Mouse (Mus musculus): Measurements from ENCODE around the gene Nudt3. TPM values are rescaled to one million over a fixed set of nuclear protein-coding genes. Genes with fewer than 3 reads are reported as not detected.

The Nudt3 gene
- polyA plus RNA-seq, 1 experiment from 2014 or later = 71.2 TPM

DNA sequence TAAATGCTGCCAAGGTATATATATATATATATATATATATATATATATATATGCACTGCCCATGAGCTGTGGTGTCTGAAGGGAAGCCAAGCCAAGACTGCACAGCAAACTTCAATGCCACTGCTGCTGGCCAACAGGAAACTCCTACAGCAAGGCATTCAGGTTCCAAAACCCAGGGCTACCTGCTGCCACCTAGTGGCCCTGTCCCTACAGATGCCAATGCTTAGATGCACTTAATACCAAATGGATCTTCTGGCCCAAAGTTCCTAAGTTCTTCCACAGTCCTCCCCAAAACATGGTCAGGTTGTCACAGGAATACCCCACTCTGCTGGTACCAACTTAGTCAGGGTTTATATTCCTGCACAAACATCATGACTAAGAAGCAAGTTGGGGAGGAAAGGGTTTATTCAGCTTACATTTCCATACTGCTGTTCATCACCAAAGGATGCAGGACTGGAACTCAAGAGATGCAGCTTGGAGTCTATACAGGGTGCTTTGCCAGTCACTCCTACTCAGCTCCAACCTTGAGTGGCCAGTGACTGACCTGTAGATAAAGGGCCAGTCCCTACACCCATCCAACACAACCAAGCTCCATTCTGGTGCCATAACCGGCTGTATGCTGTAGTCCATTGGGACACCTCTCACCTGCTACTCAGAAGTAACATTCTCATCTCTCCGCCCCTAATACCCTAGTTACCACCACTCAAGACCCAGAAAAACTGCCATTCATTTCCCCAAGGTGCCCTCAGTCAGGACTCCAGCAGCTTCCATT is 6.1 kb upstream of the Nudt3 start:
- H3K27me3 ChIP-seq (replicated peaks) = no peaks in the 10 kb centered on the region
- H3K4me3 ChIP-seq (replicated peaks) = no peak overlapping the region
- H3K9ac ChIP-seq = no peak overlapping the region
- no peaks in the 10 kb centered on the region for H3K9me3 ChIP-seq
- no peak overlapping the region for H3K4me2 ChIP-seq (replicated peaks)
- peaks cover 36% of the 10 kb centered on the region for H3K36me3 ChIP-seq
- H3K4me1 ChIP-seq (replicated peaks) = peaks cover 28% of the 10 kb centered on the region
- ATAC-seq = peak; percentile 29
- H3K27ac ChIP-seq = no peak overlapping the region
- WGBS = 69% methylated on average over 2 of the region's 2 CpGs

DNA sequence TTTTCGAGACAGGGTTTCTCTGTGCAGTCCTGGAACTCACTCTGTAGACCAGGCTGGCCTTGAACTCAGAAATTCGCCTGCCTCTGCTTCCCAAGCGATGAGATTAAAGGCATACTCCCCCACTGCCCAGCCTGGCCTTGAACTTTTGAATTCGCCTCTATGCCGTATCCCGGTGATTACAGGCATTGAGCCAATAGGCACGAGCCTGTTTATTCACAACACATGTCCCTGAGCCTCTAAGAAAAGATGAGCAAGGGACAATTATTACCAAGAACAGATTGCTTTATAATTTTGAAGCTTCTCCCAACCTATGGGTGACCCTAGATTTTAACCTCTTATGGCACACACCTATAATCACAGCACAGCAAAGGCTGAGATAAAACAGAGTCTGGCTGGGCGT is 5.1 kb upstream of the Nudt3 start:
- H3K4me1 ChIP-seq (replicated peaks) = peaks cover 27% of the 10 kb centered on the region
- no peak overlapping the region for H3K27ac ChIP-seq
- ATAC-seq = no peak
- H3K9ac ChIP-seq = no peak overlapping the region
- no peak overlapping the region for H3K4me2 ChIP-seq (replicated peaks)
- no peak overlapping the region for H3K4me3 ChIP-seq (replicated peaks)
- peaks cover 33% of the 10 kb centered on the region for H3K36me3 ChIP-seq
- no peaks in the 10 kb centered on the region for H3K27me3 ChIP-seq (replicated peaks)
- no peaks in the 10 kb centered on the region for H3K9me3 ChIP-seq
- WGBS = 87% methylated on average over 8 of the region's 8 CpGs

DNA sequence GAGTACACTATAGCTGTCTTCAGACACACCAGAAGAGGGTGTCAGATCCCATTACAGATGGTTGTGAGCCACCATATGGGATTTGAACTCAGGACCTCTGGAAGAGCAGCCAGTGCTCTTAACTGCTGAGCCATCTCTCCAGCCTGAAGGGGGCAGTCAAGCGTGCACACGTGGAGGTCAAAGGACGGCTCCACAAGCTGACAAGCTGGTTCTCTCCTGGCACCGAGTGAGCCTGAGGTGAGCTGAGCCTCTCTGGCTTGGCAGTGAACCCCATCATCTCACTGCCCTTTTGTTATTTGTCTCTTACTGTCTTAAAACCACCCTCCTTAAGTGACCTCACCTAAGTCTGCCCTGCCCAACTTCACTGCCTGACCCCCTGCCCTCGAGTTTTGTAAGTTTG is 4.2 kb upstream of the Nudt3 start:
- Histone ChIP-seq H3K36me3 (peaks cover 27% of the 10 kb centered on the region), H3K27ac (no peak overlapping the region), H3K9ac (no peak overlapping the region), H3K9me3 (no peaks in the 10 kb centered on the region), H3K27me3 (replicated peaks) (no peaks in the 10 kb centered on the region), H3K4me2 (replicated peaks) (no peak overlapping the region), H3K4me1 (replicated peaks) (peaks cover 19% of the 10 kb centered on the region), H3K4me3 (replicated peaks) (no peak overlapping the region)
- WGBS = 49% methylated on average over 5 of the region's 5 CpGs
- no peak for ATAC-seq

DNA sequence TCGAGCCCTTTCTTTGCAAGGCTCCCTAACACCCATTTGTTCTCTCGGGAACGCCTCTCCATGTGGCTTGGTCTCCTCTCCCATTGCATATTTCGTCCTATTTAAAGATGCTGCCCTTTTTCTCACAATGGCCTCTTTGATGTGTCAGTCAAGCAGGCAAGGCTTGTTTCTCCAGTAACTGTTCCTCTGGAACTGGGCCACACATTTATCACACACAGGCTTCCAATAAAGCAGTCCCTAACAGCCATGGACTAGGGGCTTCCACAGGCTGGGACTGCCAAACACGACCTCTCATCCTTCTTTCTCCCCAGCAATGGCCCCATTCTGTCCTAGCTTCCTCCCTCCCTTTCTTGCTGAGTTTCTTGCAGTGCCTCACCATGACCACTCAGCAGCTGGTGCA is 3.4 kb upstream of the Nudt3 start:
- H3K9me3 ChIP-seq = no peaks in the 10 kb centered on the region
- H3K4me1 ChIP-seq (replicated peaks) = peaks cover 16% of the 10 kb centered on the region
- no peak for ATAC-seq
- no peaks in the 10 kb centered on the region for H3K27me3 ChIP-seq (replicated peaks)
- H3K36me3 ChIP-seq = peaks cover 19% of the 10 kb centered on the region
- 31% methylated on average over 5 of the region's 5 CpGs for WGBS
- no peak overlapping the region for H3K9ac ChIP-seq
- no peak overlapping the region for H3K4me2 ChIP-seq (replicated peaks)
- H3K27ac ChIP-seq = no peak overlapping the region
- H3K4me3 ChIP-seq (replicated peaks) = no peak overlapping the region

DNA sequence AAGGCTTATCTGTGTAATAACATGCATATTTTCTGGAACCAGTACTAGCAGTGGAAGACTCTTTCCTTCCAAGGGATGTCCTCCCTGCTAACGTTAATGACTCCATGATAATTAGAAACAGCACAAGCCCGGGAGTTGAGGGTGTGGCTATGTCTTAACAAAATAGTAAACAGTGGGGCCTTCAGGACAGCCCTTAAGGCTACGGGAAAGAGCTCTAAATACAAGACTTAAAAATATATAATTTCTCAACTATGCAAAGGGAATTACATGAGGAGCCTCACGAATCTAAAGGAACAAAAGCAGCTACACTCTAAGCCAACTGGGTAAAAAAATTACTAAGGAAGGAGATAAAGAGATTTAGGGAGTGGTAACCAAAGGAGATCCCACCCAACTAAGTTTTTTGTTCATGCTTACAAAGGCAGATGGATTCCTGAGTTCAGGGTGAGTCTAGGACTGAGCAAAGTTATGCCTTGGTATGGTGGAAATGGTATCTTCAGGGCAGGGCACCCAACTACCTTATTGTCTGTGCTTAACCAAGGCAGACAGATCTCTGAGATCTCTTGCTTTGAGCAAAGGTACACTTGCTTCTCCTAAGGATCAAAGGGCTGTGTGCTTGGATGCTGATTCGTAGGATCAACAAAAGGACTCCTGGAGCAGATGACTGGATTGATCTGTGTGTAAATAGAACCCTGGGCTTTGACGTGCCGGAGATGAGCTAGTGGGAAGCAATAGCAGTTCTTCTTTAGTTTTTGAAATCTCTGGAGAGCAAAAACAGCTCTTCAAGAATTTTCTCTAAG is 2.4 kb upstream of the Nudt3 start:
- 38% methylated on average over 7 of the region's 7 CpGs for WGBS
- H3K27ac ChIP-seq = no peak overlapping the region

DNA sequence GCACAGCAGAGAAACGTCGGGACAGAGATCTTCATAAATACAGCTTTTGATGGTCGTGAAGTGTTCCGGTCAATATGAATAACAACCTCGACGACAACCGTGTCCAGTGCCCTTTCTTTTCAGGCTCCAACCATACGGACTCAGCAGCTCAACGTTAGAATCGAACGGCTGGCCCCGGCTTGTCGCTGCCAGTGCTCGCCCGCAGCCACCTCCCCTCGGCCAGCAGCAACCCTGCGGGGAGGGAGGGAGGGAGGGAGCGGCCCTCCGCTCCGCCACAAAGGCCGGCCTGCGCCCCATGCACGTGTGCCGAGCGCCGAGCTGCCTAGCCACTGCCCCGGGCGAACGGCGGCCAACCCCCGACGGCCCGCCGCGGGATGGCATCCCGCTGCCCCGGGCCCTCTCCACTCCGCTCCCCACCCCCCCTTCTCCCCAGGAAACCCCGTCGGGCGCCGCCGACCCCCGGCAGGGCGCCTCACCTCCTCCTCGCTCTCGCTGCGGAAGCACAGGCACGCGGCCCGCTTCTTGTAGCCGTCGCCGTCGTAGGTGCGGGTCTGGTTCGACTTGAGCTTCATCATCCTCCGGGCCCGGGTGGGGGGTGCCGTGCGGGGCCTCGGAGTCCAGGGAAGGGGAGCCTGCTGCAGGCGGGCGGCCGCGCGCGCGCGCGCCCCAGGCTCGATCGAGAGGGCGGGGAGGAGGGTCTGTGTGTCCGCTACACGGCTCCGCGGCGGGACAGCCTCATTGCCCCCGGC is 510 bp downstream of the Nudt3 start:
- Histone ChIP-seq H3K27ac (peak overlapping the region; percentile 93), H3K4me1 (replicated peaks) (peaks cover 16% of the 10 kb centered on the region), H3K4me2 (replicated peaks) (peak overlapping the region; percentile 74), H3K4me3 (replicated peaks) (peak overlapping the region; percentile 90), H3K36me3 (no peaks in the 10 kb centered on the region), H3K27me3 (replicated peaks) (no peaks in the 10 kb centered on the region), H3K9me3 (no peaks in the 10 kb centered on the region), H3K9ac (peak overlapping the region; percentile 99)
- under 1% methylated on average over 76 of the region's 80 CpGs for WGBS
- ATAC-seq = peak; percentile 67

More for the DNA sequence above, 2.4 kb upstream of the Nudt3 start:
- Histone ChIP-seq H3K4me3 (replicated peaks) (no peak overlapping the region), H3K9me3 (no peaks in the 10 kb centered on the region), H3K27me3 (replicated peaks) (no peaks in the 10 kb centered on the region), H3K4me1 (replicated peaks) (peaks cover 16% of the 10 kb centered on the region), H3K36me3 (peaks cover 9% of the 10 kb centered on the region), H3K4me2 (replicated peaks) (no peak overlapping the region), H3K9ac (no peak overlapping the region)
- ATAC-seq = no peak

DNA sequence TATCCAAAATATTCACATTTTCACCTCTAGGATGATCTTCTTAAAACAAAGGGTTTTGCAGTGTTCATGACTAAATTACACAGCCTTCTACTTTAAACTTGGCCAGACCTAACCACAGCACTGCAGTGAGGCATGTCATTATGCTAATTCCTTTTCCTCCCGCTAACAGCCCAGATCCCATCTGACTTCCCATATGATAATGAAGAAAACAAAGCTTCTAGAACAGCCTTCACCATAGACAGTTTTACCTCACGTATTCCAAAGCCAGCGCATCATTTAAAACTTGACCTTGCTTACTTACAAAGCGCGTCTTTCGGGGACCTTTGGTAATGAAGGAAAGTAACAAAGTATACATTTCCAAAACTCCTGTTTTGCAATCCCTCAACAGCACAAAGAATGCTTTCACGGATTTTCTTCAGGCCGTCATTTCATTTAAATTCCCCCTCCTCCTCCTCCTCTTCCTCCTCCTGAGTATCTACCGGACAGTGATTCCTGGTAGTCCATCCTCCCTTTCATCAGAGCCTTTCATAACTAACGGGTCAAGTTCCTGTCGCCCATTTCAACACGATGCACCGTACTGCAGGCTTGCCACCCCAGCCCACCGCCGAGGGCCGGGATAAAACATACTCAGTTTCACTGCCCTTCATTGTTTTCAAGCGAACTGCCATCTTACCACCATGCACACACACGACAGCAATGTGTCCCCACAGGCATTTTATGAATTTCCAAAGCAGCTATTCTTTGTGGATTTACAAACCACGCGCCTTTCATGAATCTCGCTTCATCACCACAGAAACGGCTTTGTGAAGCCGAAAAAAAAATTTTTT is 1.4 kb downstream of the Nudt3 start:
- 3% methylated on average over 23 of the region's 23 CpGs for WGBS
- H3K9me3 ChIP-seq = no peaks in the 10 kb centered on the region
- peaks cover 15% of the 10 kb centered on the region for H3K4me1 ChIP-seq (replicated peaks)
- no peaks in the 10 kb centered on the region for H3K27me3 ChIP-seq (replicated peaks)
- H3K27ac ChIP-seq = peak overlapping the region; percentile 93
- peak overlapping the region; percentile 74 for H3K4me2 ChIP-seq (replicated peaks)
- ATAC-seq = no peak
- peak overlapping the region; percentile 90 for H3K4me3 ChIP-seq (replicated peaks)
- 0 out of 2 replicates have a peak, but pooled peaks cover 2% of the 10 kb centered on the region for H3K36me3 ChIP-seq
- H3K9ac ChIP-seq = peak overlapping the region; percentile 99

DNA sequence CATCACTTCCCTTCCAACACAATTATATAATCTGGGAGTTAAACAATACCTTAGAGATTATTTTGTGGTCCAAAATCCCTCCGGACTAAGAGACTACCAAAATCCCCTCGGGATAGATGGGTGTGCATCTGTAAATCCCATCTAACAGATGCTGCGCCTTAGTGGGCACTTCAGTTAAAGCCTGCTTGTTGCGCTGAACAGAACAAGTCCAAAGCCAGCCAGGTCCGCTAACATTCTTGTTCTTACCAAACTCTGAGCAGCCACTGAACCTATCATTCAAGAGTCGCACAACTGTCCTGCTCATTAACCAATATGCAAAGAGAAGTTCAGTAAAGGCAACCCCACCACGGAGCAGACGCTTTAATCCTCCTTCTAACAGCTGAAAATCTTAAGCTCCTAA is 2.1 kb downstream of the Nudt3 start:
- H3K4me2 ChIP-seq (replicated peaks) = peak overlapping the region; percentile 74
- no peak for ATAC-seq
- H3K9me3 ChIP-seq = no peaks in the 10 kb centered on the region
- no peak overlapping the region for H3K27ac ChIP-seq
- 0 out of 2 replicates have a peak, but pooled peaks cover 6% of the 10 kb centered on the region for H3K36me3 ChIP-seq
- 46% methylated on average over 8 of the region's 8 CpGs for WGBS
- no peaks in the 10 kb centered on the region for H3K27me3 ChIP-seq (replicated peaks)
- peak overlapping the region; percentile 90 for H3K4me3 ChIP-seq (replicated peaks)
- H3K9ac ChIP-seq = no peak overlapping the region
- peaks cover 10% of the 10 kb centered on the region; the same call in 1 of the 2 replicates for H3K4me1 ChIP-seq (replicated peaks)

DNA sequence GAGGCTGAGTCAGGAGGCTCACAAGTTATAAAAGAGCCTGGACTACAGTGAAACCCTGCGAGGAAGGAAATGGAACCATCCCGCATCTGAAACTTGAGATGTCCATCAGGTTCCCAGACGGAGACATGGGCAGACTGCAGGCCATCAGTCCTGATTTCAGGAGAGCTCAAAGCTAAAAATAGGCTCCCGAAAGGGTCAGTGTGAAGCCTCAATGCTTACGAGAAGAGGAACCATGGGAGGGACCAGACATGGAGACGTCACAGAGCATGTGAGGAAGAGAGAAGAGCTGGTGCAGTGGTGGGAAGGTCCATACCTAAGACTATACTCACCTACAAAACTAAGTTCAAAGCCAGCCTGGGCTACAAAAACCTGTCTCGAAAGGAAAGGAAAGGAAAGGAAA is 7.9 kb downstream of the Nudt3 start:
- H3K4me3 ChIP-seq (replicated peaks) = no peak overlapping the region
- no peaks in the 10 kb centered on the region for H3K9me3 ChIP-seq
- no peak for ATAC-seq
- 76% methylated on average over 7 of the region's 7 CpGs for WGBS
- no peaks in the 10 kb centered on the region for H3K27me3 ChIP-seq (replicated peaks)
- 0 out of 2 replicates have a peak, but pooled peaks cover 6% of the 10 kb centered on the region for H3K36me3 ChIP-seq
- peaks cover 21% of the 10 kb centered on the region for H3K4me1 ChIP-seq (replicated peaks)
- H3K4me2 ChIP-seq (replicated peaks) = no peak overlapping the region
- H3K27ac ChIP-seq = no peak overlapping the region
- H3K9ac ChIP-seq = no peak overlapping the region

DNA sequence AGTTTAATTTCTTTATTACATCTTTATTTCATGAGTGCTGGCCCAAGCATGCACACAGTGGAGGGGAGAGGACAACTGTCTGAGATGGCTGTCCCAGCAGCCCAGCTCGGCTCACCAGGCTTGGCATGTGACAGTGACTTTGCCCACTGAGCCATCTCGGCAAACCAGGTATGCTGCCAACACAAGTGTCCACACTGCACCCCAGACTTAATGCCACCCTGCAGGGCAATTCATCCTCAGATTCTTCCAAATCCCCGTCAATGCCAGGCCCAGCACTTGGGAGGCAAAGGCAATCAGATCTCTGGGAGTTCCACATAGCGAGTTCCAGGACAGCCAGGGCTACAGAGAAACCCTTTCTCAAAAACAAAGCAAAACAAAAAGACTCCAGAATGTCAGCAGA is 10.3 kb downstream of the Nudt3 start:
- H3K4me1 ChIP-seq (replicated peaks) = peaks cover 21% of the 10 kb centered on the region
- H3K27me3 ChIP-seq (replicated peaks) = no peaks in the 10 kb centered on the region
- no peaks in the 10 kb centered on the region for H3K9me3 ChIP-seq
- H3K4me2 ChIP-seq (replicated peaks) = no peak overlapping the region
- no peak overlapping the region for H3K9ac ChIP-seq
- 0 out of 2 replicates have a peak overlapping the region, but pooled peaks have one; percentile 3 for H3K27ac ChIP-seq
- 0 out of 2 replicates have a peak, but pooled peaks cover 10% of the 10 kb centered on the region for H3K36me3 ChIP-seq
- WGBS = 82% methylated on average over 4 of the region's 4 CpGs
- ATAC-seq = no peak
- no peak overlapping the region for H3K4me3 ChIP-seq (replicated peaks)

DNA sequence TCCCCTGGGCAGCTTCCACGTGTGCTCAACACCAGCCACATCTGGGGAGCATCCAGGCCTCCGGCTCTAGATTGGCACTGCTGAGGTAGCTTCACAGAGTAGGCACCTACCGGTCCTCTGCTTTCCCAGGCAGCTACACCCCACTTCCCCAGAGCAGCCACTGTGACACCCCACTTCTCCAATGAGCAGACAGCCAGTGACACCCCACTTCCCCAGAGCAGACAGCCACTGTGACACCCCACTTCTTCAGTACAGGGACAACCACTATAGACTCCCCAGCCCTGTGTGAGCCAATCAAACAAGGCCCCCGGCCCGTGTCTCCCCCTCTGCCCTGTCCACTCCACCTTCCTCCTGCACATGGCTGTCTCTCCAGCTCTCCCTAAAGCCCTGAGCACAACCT is 11.3 kb downstream of the Nudt3 start:
- H3K4me2 ChIP-seq (replicated peaks) = no peak overlapping the region
- no peak overlapping the region for H3K4me3 ChIP-seq (replicated peaks)
- peaks cover 21% of the 10 kb centered on the region for H3K4me1 ChIP-seq (replicated peaks)
- H3K9ac ChIP-seq = no peak overlapping the region
- H3K9me3 ChIP-seq = no peaks in the 10 kb centered on the region
- no peak for ATAC-seq
- H3K27ac ChIP-seq = no peak overlapping the region
- no peaks in the 10 kb centered on the region for H3K27me3 ChIP-seq (replicated peaks)
- WGBS = 77% methylated on average over 5 of the region's 5 CpGs
- 0 out of 2 replicates have a peak, but pooled peaks cover 10% of the 10 kb centered on the region for H3K36me3 ChIP-seq
